Comparison of ENCODE assay signal across 8 mouse cellular contexts in the genomic region with DNA sequence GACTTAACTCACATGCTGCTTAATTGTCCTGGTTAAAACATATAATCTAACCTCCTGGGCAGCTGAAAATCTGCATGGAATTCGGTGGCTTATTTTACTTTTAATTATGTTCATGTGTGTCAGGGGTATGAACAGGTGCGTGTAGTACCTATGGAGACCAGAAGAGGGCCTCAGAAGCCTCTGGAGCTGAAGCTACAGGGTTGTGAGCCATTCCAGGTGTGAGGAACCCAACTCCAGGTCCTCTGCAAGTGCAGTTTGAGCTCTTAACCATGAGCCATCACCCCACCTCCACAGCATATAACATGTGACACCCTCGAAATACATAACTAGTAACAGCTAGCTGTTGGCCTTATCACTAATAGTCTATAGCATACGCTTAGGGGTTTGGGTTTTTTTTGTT. TPM values are rescaled to one million over a fixed set of nuclear protein-coding genes. Genes with fewer than 3 reads are reported as not detected.
DNase-seq lines count a peak whose midpoint lies in the region; ATAC-seq and TF ChIP-seq lines count a peak whose summit lies in the region.

No protein-coding gene starts in this region.

- no peak overlapping the region for H3K27ac ChIP-seq in liver, embryonic 12.5 days
- H3K27ac ChIP-seq in bone marrow, adult 2 months (ENCODE audit: control insufficient read depth, insufficient read depth, low read depth, low read length, poor library complexity), result no peak overlapping the region
- H3K27ac ChIP-seq in limb, embryonic 10.5 days, result no peak overlapping the region

- H3K9ac ChIP-seq in liver, embryonic 12.5 days, result no peak overlapping the region

- no peak for TF ChIP-seq POLR2A in bone marrow, adult 2 months (IDR thresholded peaks at IDR 0.05; ENCODE audit: borderline replicate concordance, control insufficient read depth, low read depth, low read length)

- no peak overlapping the region for H3K4me3 ChIP-seq in liver, embryonic 12.5 days
- H3K4me3 ChIP-seq in bone marrow, adult 2 months (replicated peaks; ENCODE audit: control insufficient read depth, low read depth, low read length), result no peak overlapping the region
- no peak overlapping the region for H3K4me3 ChIP-seq in limb, embryonic 10.5 days

- H3K9me3 ChIP-seq in liver, embryonic 12.5 days (replicated peaks), result no peaks in the 10 kb centered on the region
- no peaks in the 10 kb centered on the region for H3K9me3 ChIP-seq in limb, embryonic 10.5 days (replicated peaks)

- WGBS in liver, embryonic 12.5 days (ENCODE audit: insufficient replicate concordance), result 55% methylated on average over 4 of the region's 4 CpGs
- 75% methylated on average over 4 of the region's 4 CpGs for WGBS in bone marrow, adult 2 months
- 69% methylated on average over 4 of the region's 4 CpGs for WGBS in limb, embryonic 10.5 days

- DNase-seq in cerebellum, adult 18-20 months, result peak; percentile 14 to 35
- no peak for DNase-seq in cerebellum, adult 9-10 months
- peak; percentile 49 for DNase-seq in liver
- DNase-seq in limb, embryonic 10.5 days (ENCODE audit: low spot score), result peak; percentile 42
- peak; percentile 33 for DNase-seq in thymus, postnatal 25 days
- DNase-seq in frontal cortex, postnatal 25 days (ENCODE audit: low spot score in 2 of 2), result no peak

- H3K4me1 ChIP-seq in liver, embryonic 12.5 days, result no peaks in the 10 kb centered on the region
- H3K4me1 ChIP-seq in bone marrow, adult 2 months (ENCODE audit: control insufficient read depth, insufficient read depth, low read length), result no peaks in the 10 kb centered on the region
- no peaks in the 10 kb centered on the region for H3K4me1 ChIP-seq in limb, embryonic 10.5 days

- peaks cover 36% of the 10 kb centered on the region for H3K36me3 ChIP-seq in liver, embryonic 12.5 days
- H3K36me3 ChIP-seq in limb, embryonic 10.5 days, result peaks cover 29% of the 10 kb centered on the region

- H3K4me2 ChIP-seq in liver, embryonic 12.5 days, result no peak overlapping the region

- TF ChIP-seq CTCF in bone marrow, adult 2 months (IDR thresholded peaks at IDR 0.05; ENCODE audit: control insufficient read depth, insufficient read depth, low read length), result peak; percentile 43; the same call in 1 of the 2 replicates

- no peaks in the 10 kb centered on the region for H3K27me3 ChIP-seq in liver, embryonic 12.5 days (replicated peaks)
- no peaks in the 10 kb centered on the region for H3K27me3 ChIP-seq in limb, embryonic 10.5 days (ENCODE audit: low read depth, poor library complexity, severe bottlenecking)

- no peak for ATAC-seq in liver, embryonic 12.5 days

RNA-seq across cellular contexts. Expression of a gene that starts 47.6 kb away (rescaled TPM):
- polyA plus RNA-seq in liver, embryonic 12.5 days (2016; fragmentation: Nextera tagmentation; extraction: Ambion mirVana), result 47.2 and 49.9 TPM in 2 replicates
- 14.5 and 35.4 TPM in 2 replicates for polyA plus RNA-seq in bone marrow, adult 2 months (2011; ENCODE audit: insufficient read depth, insufficient read length, low replicate concordance, missing spikeins)
- polyA plus RNA-seq in limb, embryonic 10.5 days (2016; fragmentation: Nextera tagmentation; extraction: Ambion mirVana), result 37.0 and 40.5 TPM in 2 replicates

Comparison
In these comparisons a context has a peak if more than half of its experiments do, and no peak if none do; other contexts are left out.
1. DNase-seq: peak in cerebellum, adult 18-20 months (2 of 2), liver (single experiment), limb, embryonic 10.5 days (single experiment) and thymus, postnatal 25 days (single experiment); none in cerebellum, adult 9-10 months (single experiment) and frontal cortex, postnatal 25 days (0 of 2).